Mouse (Mus musculus): ENCODE data around the gene Plekha1.

Plekha1 gene

GRCm38 (mm10) chr7:130918260-130918659 lies 52.7 kb downstream of the Plekha1 start:
- DNase-seq (ENCODE audit: low spot score): no peak

- no peak for DNase-seq (ENCODE audit: low spot score)
Measured at GRCm38 (mm10) chr7:130922981-130923731, 57.6 kb downstream of the Plekha1 start.

GRCm38 (mm10) chr7:130930401-130930800 lies 64.8 kb downstream of the Plekha1 start:
- DNase-seq (ENCODE audit: low spot score): no peak

- no peak for DNase-seq (ENCODE audit: low spot score)
Measured at GRCm38 (mm10) chr7:130932921-130933320, 67.4 kb downstream of the Plekha1 start.

GRCm38 (mm10) chr7:130934654-130935053 lies 69.1 kb downstream of the Plekha1 start:
- DNase-seq (ENCODE audit: low spot score): no peak

- no peak for DNase-seq (ENCODE audit: low spot score)
Measured at GRCm38 (mm10) chr7:130935421-130935792, 69.9 kb downstream of the Plekha1 start.

GRCm38 (mm10) chr7:130935793-130936471 lies 70.4 kb downstream of the Plekha1 start, which contains the start of gene Htra1:
Gene Htra1, plus strand, starts transcription at chr7:130936111.
- DNase-seq (ENCODE audit: low spot score): peak; percentile 89

- peak; percentile 52 for DNase-seq (ENCODE audit: low spot score)
Measured at GRCm38 (mm10) chr7:130936472-130936951, 71.0 kb downstream of the Plekha1 start.

GRCm38 (mm10) chr7:130937266-130937841 lies 71.8 kb downstream of the Plekha1 start:
- no peak for DNase-seq (ENCODE audit: low spot score)

GRCm38 (mm10) chr7:130938005-130938404 lies 72.4 kb downstream of the Plekha1 start:
- no peak for DNase-seq (ENCODE audit: low spot score)

GRCm38 (mm10) chr7:130938896-130939295 lies 73.3 kb downstream of the Plekha1 start:
- DNase-seq (ENCODE audit: low spot score): no peak

- no peak for DNase-seq (ENCODE audit: low spot score)
Measured at GRCm38 (mm10) chr7:130940733-130941132, 75.2 kb downstream of the Plekha1 start.

GRCm38 (mm10) chr7:130943280-130943895 lies 77.8 kb downstream of the Plekha1 start:
- no peak for DNase-seq (ENCODE audit: low spot score)

- no peak for DNase-seq (ENCODE audit: low spot score)
Measured at GRCm38 (mm10) chr7:130944766-130945475, 79.4 kb downstream of the Plekha1 start.

GRCm38 (mm10) chr7:130945730-130946129 lies 80.2 kb downstream of the Plekha1 start:
- no peak for DNase-seq (ENCODE audit: low spot score)

GRCm38 (mm10) chr7:130946303-130946702 lies 80.7 kb downstream of the Plekha1 start:
- no peak for DNase-seq (ENCODE audit: low spot score)

GRCm38 (mm10) chr7:130948563-130949208 lies 83.1 kb downstream of the Plekha1 start:
- DNase-seq (ENCODE audit: low spot score): peak; percentile 49

- peak; percentile 56 for DNase-seq (ENCODE audit: low spot score)
Measured at GRCm38 (mm10) chr7:130949331-130949751, 83.8 kb downstream of the Plekha1 start.

- DNase-seq (ENCODE audit: low spot score): no peak
Measured at GRCm38 (mm10) chr7:130950482-130950881, 84.9 kb downstream of the Plekha1 start.

GRCm38 (mm10) chr7:130951004-130951403 lies 85.4 kb downstream of the Plekha1 start:
- peak; percentile 44 for DNase-seq (ENCODE audit: low spot score)

GRCm38 (mm10) chr7:130953376-130953775 lies 87.8 kb downstream of the Plekha1 start:
- DNase-seq (ENCODE audit: low spot score): no peak

Measured in ovary, postnatal 36 days (tissue).